Mouse (Mus musculus) granulocyte monocyte progenitor cell, adult 5-6 weeks (primary cell): Measurements from ENCODE around the gene Nwd1. TPM values are rescaled to one million over a fixed set of nuclear protein-coding genes. Genes with fewer than 3 reads are reported as not detected.
"Not testable (repeated sequence)": the region's sequence is repeated elsewhere in the genome, so short reads cannot be mapped to it uniquely, and the experiment has no call there.

Source experiments
- ATAC-seq: replicated peaks from 2 replicates; pipeline ENCODE4 v1.8.0; 2016; ENCODE audit warnings: mild to moderate bottlenecking, moderate TSS enrichment, inconsistent platforms; ENCODE audit not compliant: poor library complexity, severe bottlenecking
- total RNA-seq, 2 experiments: library from RNA; stranded (forward) in 1 of 2; stranded (reverse) in 1 of 2; fragments of 200-712, 200-1000 nt in 1 of 2; fragments of >200 nt in 1 of 2; fragmentation: Nextera tagmentation in 1 of 2; gene quantifications; 2 replicates each; pipeline ENCODE4 v1.2.3; 2014 to 2017

The Nwd1 gene
- total RNA-seq, 2 experiments from 2014 or later, result 4.7 to 7.5 TPM

DNA sequence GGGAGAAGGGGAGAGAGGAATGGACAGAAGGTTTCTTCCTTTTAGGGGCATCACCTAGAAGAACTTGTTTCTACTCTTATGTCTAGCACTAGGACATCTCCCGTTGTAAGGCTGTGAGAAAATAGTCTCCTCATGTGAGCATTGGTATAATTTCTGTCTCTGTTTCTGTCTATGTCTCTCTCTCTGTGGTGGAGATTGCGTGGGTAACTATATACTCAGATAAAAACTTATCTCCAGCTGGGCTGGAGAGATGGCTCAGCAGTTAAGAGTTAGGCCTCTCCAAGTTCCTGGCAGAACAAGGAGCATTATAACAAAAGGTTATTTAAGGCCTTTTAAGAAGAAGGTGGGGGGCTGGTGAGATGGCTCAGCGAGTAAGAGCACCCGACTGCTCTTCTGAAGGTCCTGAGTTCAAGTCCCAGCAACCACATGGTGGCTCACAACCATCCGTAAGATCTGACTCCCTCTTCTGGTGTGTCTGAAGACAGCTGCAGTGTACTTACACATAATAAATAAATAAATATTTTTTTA, 37.1 kb downstream of the Nwd1 start:
- not testable (repeated sequence) for ATAC-seq

- ATAC-seq, result no peak
These were observed 51.9 kb downstream of the Nwd1 start for GRCm38 (mm10) chr8:72698349-72698926.

DNA sequence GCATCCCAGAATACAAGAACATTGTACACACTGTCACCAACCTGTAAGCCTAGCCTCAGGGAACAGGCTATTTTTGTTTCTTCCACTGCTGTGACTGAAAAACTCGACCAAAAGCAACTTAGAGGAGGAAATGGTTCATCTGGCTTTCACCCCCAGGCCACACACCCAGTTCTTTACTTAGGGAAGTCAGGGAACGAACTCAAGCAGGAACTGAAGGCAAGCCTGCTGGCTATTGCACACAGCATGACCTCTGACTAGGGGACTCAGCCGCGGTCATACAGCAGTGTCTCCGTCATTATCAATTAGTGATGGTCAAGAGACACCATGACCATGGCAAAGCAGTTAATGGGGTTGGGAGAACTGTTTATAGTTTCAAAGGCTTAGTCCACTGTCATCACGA, 66.1 kb downstream of the Nwd1 start:
- ATAC-seq, result peak; percentile 68

DNA sequence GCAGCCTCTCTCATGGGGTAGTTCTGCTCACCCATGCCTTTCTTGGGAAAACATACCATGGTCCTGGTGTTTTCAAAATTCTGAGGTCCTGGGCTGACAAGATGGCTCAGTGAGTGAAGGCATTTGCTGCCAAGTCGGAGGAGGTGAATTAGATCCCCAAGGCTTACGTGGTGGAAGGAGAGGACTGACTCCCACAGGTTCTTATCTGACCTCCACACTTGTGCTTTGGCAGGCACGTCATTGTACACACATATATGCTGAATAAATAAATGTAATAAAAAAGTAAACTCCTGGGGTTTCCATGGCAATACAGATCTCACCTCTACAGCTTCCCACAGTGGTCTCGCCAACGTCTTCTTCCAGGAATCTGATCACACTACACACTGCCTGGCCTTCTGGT, 70.1 kb downstream of the Nwd1 start:
- ATAC-seq, result no peak

DNA sequence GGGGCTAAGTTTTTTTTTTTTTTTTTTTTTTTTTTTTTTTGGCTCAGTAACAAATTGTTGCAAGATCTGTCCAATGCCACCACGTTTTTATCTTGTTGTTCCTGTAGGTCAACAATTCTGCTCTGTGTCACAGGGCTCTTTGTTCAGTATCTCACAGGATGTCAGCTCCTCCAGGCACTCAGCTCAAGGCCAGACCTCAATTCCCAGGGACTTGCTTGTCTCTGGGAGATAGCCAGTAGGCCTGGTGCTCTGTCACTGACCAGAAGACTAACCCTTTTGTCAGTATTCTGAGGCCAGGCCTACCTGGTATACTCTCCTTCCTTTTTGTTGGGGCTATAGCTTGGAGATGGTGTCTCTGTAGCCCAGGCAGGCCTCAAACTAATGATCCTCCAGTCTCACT, 74.0 kb downstream of the Nwd1 start:
- ATAC-seq, result no peak

- peak; percentile 96 for ATAC-seq
These were observed 76.5 kb downstream of the Nwd1 start, which contains the start of gene Sin3b for GRCm38 (mm10) chr8:72722769-72723650. Sin3b (plus strand) TSS chr8:72723285.

GRCm38 (mm10) chr8:72723651-72724001, 77.1 kb downstream of the Nwd1 start:
- ATAC-seq, result peak; percentile 40

- ATAC-seq, result no peak
These were observed 82.1 kb downstream of the Nwd1 start for GRCm38 (mm10) chr8:72728636-72729035.

GRCm38 (mm10) chr8:72735001-72735400, 88.5 kb downstream of the Nwd1 start:
- ATAC-seq, result no peak

GRCm38 (mm10) chr8:72736868-72737267, 90.4 kb downstream of the Nwd1 start:
- ATAC-seq, result no peak

DNA sequence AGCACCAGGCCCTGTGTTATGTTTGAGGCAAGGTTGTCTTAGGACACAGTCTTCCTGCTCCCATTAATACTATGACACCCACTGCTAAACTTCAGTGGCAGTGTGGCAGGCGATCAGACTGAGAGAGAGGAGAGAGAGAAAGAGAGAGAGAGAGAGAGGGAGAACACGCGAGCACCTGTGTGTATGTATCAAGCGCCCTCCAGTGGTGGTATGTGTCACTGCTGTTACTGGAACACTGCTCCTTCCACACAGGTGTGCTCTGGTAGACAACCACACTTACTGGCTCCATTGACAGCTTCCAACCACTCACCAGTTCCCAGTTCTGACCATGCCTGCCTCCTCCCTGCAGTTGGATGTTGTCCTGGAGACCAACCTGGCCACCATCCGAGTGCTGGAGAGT, 99.5 kb downstream of the Nwd1 start:
- peak; percentile 75 for ATAC-seq

- no peak for ATAC-seq
These were observed 103.3 kb downstream of the Nwd1 start for GRCm38 (mm10) chr8:72749846-72750245.

DNA sequence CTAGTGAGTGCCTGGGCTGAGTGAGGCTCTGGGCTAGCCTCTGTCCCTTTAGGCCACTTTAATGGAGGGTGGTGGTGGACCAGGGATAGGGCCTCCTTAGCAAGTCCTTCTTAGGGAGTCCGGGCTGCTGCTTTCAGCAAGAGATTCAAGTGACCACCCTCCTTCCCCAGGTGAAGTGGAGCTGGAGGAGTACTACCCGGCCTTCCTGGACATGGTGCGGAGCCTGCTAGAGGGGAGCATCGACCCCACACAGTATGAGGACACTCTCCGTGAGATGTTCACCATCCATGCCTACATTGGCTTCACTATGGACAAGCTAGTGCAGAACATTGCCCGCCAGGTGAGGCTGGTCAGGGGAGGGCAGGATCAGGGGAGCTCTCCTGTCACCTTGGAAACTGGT, 103.8 kb downstream of the Nwd1 start:
- ATAC-seq, result no peak

DNA sequence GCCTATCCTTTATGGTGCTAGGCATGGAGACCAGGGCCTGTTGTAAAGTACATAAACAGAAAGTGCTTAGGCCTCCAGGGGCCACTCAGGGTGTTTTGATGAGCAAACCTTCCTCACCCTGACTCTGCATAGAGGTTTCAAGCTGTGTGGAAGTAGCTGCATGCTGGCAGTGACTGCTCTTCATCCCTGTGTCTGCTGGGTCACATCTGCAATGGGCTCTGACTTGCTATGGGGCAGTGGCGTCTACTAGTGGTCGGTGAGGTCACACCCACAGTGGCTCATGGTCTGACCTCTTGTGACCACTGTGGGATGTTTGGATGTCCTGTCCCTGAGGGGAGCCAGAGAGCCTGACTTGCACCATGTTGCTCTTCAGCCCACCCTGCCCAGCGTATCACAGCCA, 104.6 kb downstream of the Nwd1 start:
- ATAC-seq, result no peak

DNA sequence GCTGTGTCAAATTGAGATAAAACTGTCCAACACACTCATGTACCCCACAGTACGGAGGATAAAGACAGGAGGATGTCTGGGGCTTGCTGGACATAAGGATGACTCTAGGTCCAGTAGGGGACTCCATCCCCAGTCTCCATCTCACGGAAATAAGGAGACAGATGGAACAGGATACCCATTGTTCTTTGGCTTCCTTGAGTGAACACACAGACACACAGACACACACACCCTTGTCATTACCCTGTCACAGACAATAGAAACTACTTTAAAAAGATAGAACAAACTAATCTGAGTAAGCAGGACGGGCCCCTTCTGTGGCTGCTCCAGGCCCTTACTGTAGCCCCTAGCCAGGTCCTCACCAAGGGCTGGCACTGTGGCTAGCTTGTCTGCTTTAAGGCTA, 105.8 kb downstream of the Nwd1 start:
- no peak for ATAC-seq

GRCm38 (mm10) chr8:72753165-72753564, 106.7 kb downstream of the Nwd1 start:
- ATAC-seq, result no peak

DNA sequence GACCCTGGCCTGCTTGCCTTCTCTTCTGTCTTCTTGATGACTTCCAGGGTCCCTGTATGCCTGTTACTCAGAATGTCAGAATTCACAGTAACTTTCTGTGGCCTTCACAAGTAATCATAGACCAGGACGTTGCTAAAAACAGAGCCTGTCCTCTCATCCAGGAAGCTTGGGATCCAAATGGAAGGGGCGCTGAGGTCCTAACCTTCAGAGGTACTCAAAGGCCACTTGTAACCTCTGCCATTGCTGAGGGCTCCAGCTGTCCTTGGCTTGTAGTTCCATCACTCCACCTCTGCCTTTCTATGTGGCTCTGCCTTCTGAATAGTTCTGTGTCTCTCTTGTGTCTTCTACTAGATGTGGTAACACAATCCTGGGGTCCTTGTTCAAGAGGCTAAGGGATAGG, 107.3 kb downstream of the Nwd1 start:
- no peak for ATAC-seq

DNA sequence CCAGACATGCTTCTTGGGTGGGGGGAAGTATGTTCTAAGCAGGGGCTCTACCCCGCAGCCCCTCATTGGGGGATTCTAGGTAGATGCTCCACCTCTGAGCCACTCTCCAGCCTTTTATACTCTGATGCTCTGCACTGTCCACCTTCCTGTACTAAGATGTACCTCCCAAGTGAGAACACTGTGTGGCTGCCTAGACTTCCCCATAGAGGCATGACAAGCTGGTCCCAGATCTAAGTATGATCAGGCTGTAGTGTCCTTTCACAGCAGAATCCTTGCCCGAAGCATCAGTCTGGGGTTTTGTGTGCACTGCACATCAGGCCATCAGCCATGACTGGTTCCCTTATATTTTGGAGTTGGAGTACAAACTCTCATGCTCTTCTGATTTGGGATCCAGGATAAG, 109.5 kb downstream of the Nwd1 start:
- no peak for ATAC-seq

GRCm38 (mm10) chr8:72756771-72757390, 110.4 kb downstream of the Nwd1 start:
- ATAC-seq, result no peak

GRCm38 (mm10) chr8:72757426-72758195, 111.1 kb downstream of the Nwd1 start:
- ATAC-seq, result no peak

DNA sequence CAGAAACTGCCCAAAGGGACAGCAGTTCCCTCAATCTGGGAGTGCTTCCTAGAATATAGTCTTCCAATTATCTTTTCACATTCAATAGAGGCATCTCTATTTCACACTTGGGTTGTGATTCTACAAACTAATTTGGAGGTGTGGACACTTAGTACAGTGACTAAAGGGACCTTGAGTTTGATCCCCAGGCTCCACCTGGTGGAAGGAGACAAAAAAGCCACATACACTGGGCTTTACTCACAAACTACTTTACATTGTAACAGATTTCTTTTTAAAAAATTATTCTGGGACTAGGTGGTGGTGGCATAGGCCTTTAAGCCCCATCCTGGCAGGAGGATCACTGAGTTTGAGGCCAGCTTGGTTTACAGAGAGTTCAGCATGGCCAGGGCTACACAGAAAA, 111.8 kb downstream of the Nwd1 start:
- no peak for ATAC-seq
